Mouse (Mus musculus): ENCODE data around the gene Fcgr4. TPM values are rescaled to one million over a fixed set of nuclear protein-coding genes. Genes with fewer than 3 reads are reported as not detected.
"Not testable (repeated sequence)": the region's sequence is repeated elsewhere in the genome, so short reads cannot be mapped to it uniquely, and the experiment has no call there.

Fcgr4 gene
- total and polyA plus RNA-seq, 2 experiments from 2014 or later: 0.23 to 0.60 TPM

- no peak overlapping the region for H3K27ac ChIP-seq (ENCODE audit: low read depth)
- H3K4me3 ChIP-seq (ENCODE audit: low read depth, low read length): no peak overlapping the region
- DNase-seq (ENCODE audit: low spot score) (no peak), ATAC-seq (ENCODE audit: insufficient read depth, low read depth) (no peak)
- no peaks in the 10 kb centered on the region for H3K4me1 ChIP-seq (ENCODE audit: control insufficient read depth, insufficient read depth)
- H3K36me3 ChIP-seq (replicated peaks; ENCODE audit: control insufficient read depth, insufficient read depth, low read length): no peaks in the 10 kb centered on the region
- no peaks in the 10 kb centered on the region for H3K9me3 ChIP-seq (replicated peaks; ENCODE audit: control insufficient read depth, low read length)
- WGBS: 71% methylated on average over 5 of the region's 5 CpGs
- H3K4me2 ChIP-seq (ENCODE audit: low read depth, low read length): no peak overlapping the region
- no peak overlapping the region for H3K9ac ChIP-seq (replicated peaks; ENCODE audit: low read depth, low read length)
- TF ChIP-seq EP300 (IDR thresholded peaks at IDR 0.05; ENCODE audit: low read depth): no peak
- H3K27me3 ChIP-seq (ENCODE audit: control insufficient read depth, insufficient read depth, low read length): no peaks in the 10 kb centered on the region
Observed at GRCm38 (mm10) chr1:171057253-171057652, 38.5 kb downstream of the Fcgr4 start.

GRCm38 (mm10) chr1:171059203-171059602 is 40.5 kb downstream of the Fcgr4 start:
- Histone ChIP-seq H3K9ac (replicated peaks; ENCODE audit: low read depth, low read length) (no peak overlapping the region), H3K9me3 (replicated peaks; ENCODE audit: control insufficient read depth, low read length) (no peaks in the 10 kb centered on the region), H3K4me3 (ENCODE audit: low read depth, low read length) (no peak overlapping the region), H3K4me2 (ENCODE audit: low read depth, low read length) (no peak overlapping the region), H3K36me3 (replicated peaks; ENCODE audit: control insufficient read depth, insufficient read depth, low read length) (no peaks in the 10 kb centered on the region), H3K27ac (ENCODE audit: low read depth) (no peak overlapping the region), H3K4me1 (ENCODE audit: control insufficient read depth, insufficient read depth) (no peaks in the 10 kb centered on the region), H3K27me3 (ENCODE audit: control insufficient read depth, insufficient read depth, low read length) (peaks cover 5% of the 10 kb centered on the region)
- TF ChIP-seq EP300 (IDR thresholded peaks at IDR 0.05; ENCODE audit: low read depth) (no peak), CTCF (IDR thresholded peaks at IDR 0.05; ENCODE audit: low read depth) (no peak)
- WGBS: 71% methylated on average over 2 of the region's 2 CpGs
- ATAC-seq (ENCODE audit: insufficient read depth, low read depth) (no peak), DNase-seq (ENCODE audit: low spot score) (no peak)

- Histone ChIP-seq H3K4me2 (ENCODE audit: low read depth, low read length) (no peak overlapping the region), H3K9ac (replicated peaks; ENCODE audit: low read depth, low read length) (no peak overlapping the region), H3K27ac (ENCODE audit: low read depth) (no peak overlapping the region), H3K9me3 (replicated peaks; ENCODE audit: control insufficient read depth, low read length) (no peaks in the 10 kb centered on the region), H3K36me3 (replicated peaks; ENCODE audit: control insufficient read depth, insufficient read depth, low read length) (no peaks in the 10 kb centered on the region), H3K4me1 (ENCODE audit: control insufficient read depth, insufficient read depth) (no peaks in the 10 kb centered on the region), H3K4me3 (ENCODE audit: low read depth, low read length) (no peak overlapping the region), H3K27me3 (ENCODE audit: control insufficient read depth, insufficient read depth, low read length) (peaks cover 13% of the 10 kb centered on the region)
- ATAC-seq (ENCODE audit: insufficient read depth, low read depth) (no peak), DNase-seq (ENCODE audit: low spot score) (no peak)
- WGBS: 11% methylated on average over 10 of the region's 10 CpGs
- TF ChIP-seq CTCF (IDR thresholded peaks at IDR 0.05; ENCODE audit: low read depth) (no peak), EP300 (IDR thresholded peaks at IDR 0.05; ENCODE audit: low read depth) (no peak)
Observed at GRCm38 (mm10) chr1:171060392-171060791, 41.7 kb downstream of the Fcgr4 start.

- DNase-seq (ENCODE audit: low spot score) (no peak), ATAC-seq (ENCODE audit: insufficient read depth, low read depth) (no peak)
- H3K4me1 ChIP-seq (ENCODE audit: control insufficient read depth, insufficient read depth): no peaks in the 10 kb centered on the region
- no peak for TF ChIP-seq EP300 (IDR thresholded peaks at IDR 0.05; ENCODE audit: low read depth)
- TF ChIP-seq CTCF (IDR thresholded peaks at IDR 0.05; ENCODE audit: low read depth): no peak
- no peak overlapping the region for H3K4me3 ChIP-seq (ENCODE audit: low read depth, low read length)
- WGBS: 77% methylated on average over 3 of the region's 3 CpGs
- H3K27me3 ChIP-seq (ENCODE audit: control insufficient read depth, insufficient read depth, low read length): peaks cover 16% of the 10 kb centered on the region
- H3K27ac ChIP-seq (ENCODE audit: low read depth): no peak overlapping the region
- no peaks in the 10 kb centered on the region for H3K9me3 ChIP-seq (replicated peaks; ENCODE audit: control insufficient read depth, low read length)
- H3K36me3 ChIP-seq (replicated peaks; ENCODE audit: control insufficient read depth, insufficient read depth, low read length): no peaks in the 10 kb centered on the region
- no peak overlapping the region for H3K9ac ChIP-seq (replicated peaks; ENCODE audit: low read depth, low read length)
- no peak overlapping the region for H3K4me2 ChIP-seq (ENCODE audit: low read depth, low read length)
Observed at GRCm38 (mm10) chr1:171061566-171061965, 42.8 kb downstream of the Fcgr4 start.

GRCm38 (mm10) chr1:171063569-171064490 is 45.1 kb downstream of the Fcgr4 start:
- H3K9me3 ChIP-seq (replicated peaks; ENCODE audit: control insufficient read depth, low read length); H3K4me1 ChIP-seq (ENCODE audit: control insufficient read depth, insufficient read depth); H3K36me3 ChIP-seq (replicated peaks; ENCODE audit: control insufficient read depth, insufficient read depth, low read length); H3K9ac ChIP-seq (replicated peaks; ENCODE audit: low read depth, low read length); DNase-seq (ENCODE audit: low spot score); H3K27ac ChIP-seq (ENCODE audit: low read depth): not testable (repeated sequence)
- Histone ChIP-seq H3K4me2 (ENCODE audit: low read depth, low read length) (peak overlapping the region; percentile 36), H3K4me3 (ENCODE audit: low read depth, low read length) (peak overlapping the region; percentile 34), H3K27me3 (ENCODE audit: control insufficient read depth, insufficient read depth, low read length) (peaks cover 21% of the 10 kb centered on the region)
- ATAC-seq (ENCODE audit: insufficient read depth, low read depth): peak; percentile 70
- WGBS: 10% methylated on average over 37 of the region's 61 CpGs
